Mouse (Mus musculus) intestine, embryonic 14.5 days (tissue): Measurements from ENCODE around the gene Snip1. TPM values are rescaled to one million over a fixed set of nuclear protein-coding genes. Genes with fewer than 3 reads are reported as not detected.

Source experiments
- ATAC-seq: fragments of 200-750 bp; cut with Nextera tagmentation; replicated peaks from 2 replicates; pipeline ENCODE4 v1.8.0; 2017; ENCODE audit warnings: low read depth, moderate number of reproducible peaks, moderate TSS enrichment, moderate library complexity; ENCODE audit not compliant: low FRiP score, low TSS enrichment
- DNase-seq: peaks from one replicate; pipeline ENCODE4 v3.0.0-alpha.2; 2018; ENCODE audit warnings: low spot score
- H3K27ac ChIP-seq: fragments of 300-500 bp; sonication (generic); 2 replicates; pipeline ENCODE4 v1.5.1; 2014; ENCODE audit warnings: low read depth, mild to moderate bottlenecking, control low read depth
- H3K27me3 ChIP-seq: fragments of 300-500 bp; sonication (generic); replicated peaks from 2 replicates; pipeline ENCODE4 v1.6.1; 2014; ENCODE audit warnings: low read length, control low read depth; ENCODE audit not compliant: control insufficient read depth, insufficient read depth
- H3K36me3 ChIP-seq: fragments of 300-500 bp; sonication (generic); 2 replicates; pipeline ENCODE4 v1.6.1; 2014; ENCODE audit warnings: low read length, control low read depth; ENCODE audit not compliant: control insufficient read depth, insufficient read depth
- H3K4me1 ChIP-seq: fragments of 300-500 bp; sonication (generic); replicated peaks from 2 replicates; pipeline ENCODE4 v1.6.1; 2014; ENCODE audit warnings: low read length, control low read depth, mixed read lengths; ENCODE audit not compliant: control insufficient read depth, insufficient read depth
- H3K4me2 ChIP-seq: fragments of 300-500 bp; sonication (generic); 2 replicates; pipeline ENCODE4 v1.6.1; 2014; ENCODE audit warnings: low read length
- H3K4me3 ChIP-seq: fragments of 300-500 bp; sonication (generic); 2 replicates; pipeline ENCODE4 v1.5.1; 2014; ENCODE audit warnings: low read depth, low read length, control low read depth, mixed read lengths
- H3K9ac ChIP-seq: fragments of 300-500 bp; sonication (generic); 2 replicates; pipeline ENCODE4 v1.6.1; 2014; ENCODE audit warnings: mild to moderate bottlenecking, low read length
- H3K9me3 ChIP-seq: fragments of 300-500 bp; sonication (generic); 2 replicates; pipeline ENCODE4 v1.6.1; 2016; ENCODE audit warnings: low read length, control low read depth; ENCODE audit not compliant: control insufficient read depth
- WGBS: fragments of 180-500 bp; shearing (Covaris S2); extraction: QIAGEN DNeasy Blood & Tissue Kit; methylation state at CpG from one replicate; pipeline ENCODE4 v1.1.7; 2014; 5-methylcytosine and 5-hydroxymethylcytosine counted together
- polyA plus RNA-seq: library from polyadenylated mRNA; unstranded; fragments of >200 nt; fragmentation: Nextera tagmentation; extraction: Ambion mirVana; gene quantifications from 2 replicates; pipeline ENCODE4 v1.2.1, GENCODE M21; 2014

The Snip1 gene
- polyA plus RNA-seq, 1 experiment from 2014 or later = 28.8 TPM

DNA sequence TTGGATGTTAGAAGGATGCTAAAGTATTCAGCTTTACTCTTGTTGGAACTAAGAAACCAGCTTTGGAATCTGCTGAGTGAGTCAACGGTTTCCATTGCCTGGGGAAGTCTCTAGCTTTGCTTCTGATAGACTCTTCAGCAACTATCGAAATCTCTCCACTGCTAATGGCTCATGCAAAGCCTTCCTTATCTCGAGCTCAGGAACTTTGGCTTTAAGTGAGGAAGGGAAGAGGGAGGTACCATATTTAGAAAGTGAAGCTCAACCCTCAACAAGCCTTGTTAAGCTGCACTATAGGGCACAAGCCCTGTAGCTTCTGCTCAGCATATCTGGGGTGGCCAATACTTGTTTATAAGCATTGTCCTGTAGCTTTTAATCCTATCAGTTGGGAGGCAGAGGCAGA is 9.2 kb upstream of the Snip1 start:
- H3K4me3 ChIP-seq = no peak overlapping the region
- no peak overlapping the region for H3K27ac ChIP-seq
- 58% methylated on average over 3 of the region's 3 CpGs for WGBS
- ATAC-seq (no peak), DNase-seq (no peak)
- H3K9ac ChIP-seq = no peak overlapping the region
- H3K4me2 ChIP-seq = no peak overlapping the region
- peaks cover 44% of the 10 kb centered on the region for H3K36me3 ChIP-seq
- H3K9me3 ChIP-seq = no peaks in the 10 kb centered on the region
- H3K4me1 ChIP-seq = no peaks in the 10 kb centered on the region
- H3K27me3 ChIP-seq = no peaks in the 10 kb centered on the region

GRCm38 (mm10) chr4:125058033-125058432 is 8.4 kb upstream of the Snip1 start:
- H3K4me2 ChIP-seq = no peak overlapping the region
- H3K9ac ChIP-seq = no peak overlapping the region
- DNase-seq (no peak), ATAC-seq (no peak)
- H3K27ac ChIP-seq = no peak overlapping the region
- no peaks in the 10 kb centered on the region for H3K9me3 ChIP-seq
- H3K36me3 ChIP-seq = peaks cover 37% of the 10 kb centered on the region
- no peaks in the 10 kb centered on the region for H3K27me3 ChIP-seq
- no peaks in the 10 kb centered on the region for H3K4me1 ChIP-seq
- WGBS = 57% methylated on average over 5 of the region's 5 CpGs
- no peak overlapping the region for H3K4me3 ChIP-seq

GRCm38 (mm10) chr4:125059025-125059424 is 7.4 kb upstream of the Snip1 start:
- DNase-seq = peak; percentile 78
- no peaks in the 10 kb centered on the region for H3K27me3 ChIP-seq
- no peak overlapping the region for H3K27ac ChIP-seq
- H3K4me3 ChIP-seq = peak overlapping the region; percentile 10; the same call in 1 of the 2 replicates
- peak; percentile 87 for ATAC-seq
- no peak overlapping the region for H3K9ac ChIP-seq
- H3K4me2 ChIP-seq = peak overlapping the region; percentile 46
- H3K4me1 ChIP-seq = no peaks in the 10 kb centered on the region
- peaks cover 27% of the 10 kb centered on the region for H3K36me3 ChIP-seq
- WGBS = 4% methylated on average over 8 of the region's 8 CpGs
- no peaks in the 10 kb centered on the region for H3K9me3 ChIP-seq

- Histone ChIP-seq H3K27ac (no peak overlapping the region), H3K4me1 (peaks cover 12% of the 10 kb centered on the region), H3K9me3 (no peaks in the 10 kb centered on the region), H3K4me3 (no peak overlapping the region), H3K4me2 (no peak overlapping the region), H3K27me3 (no peaks in the 10 kb centered on the region), H3K36me3 (peaks cover 3% of the 10 kb centered on the region), H3K9ac (no peak overlapping the region)
- WGBS = 64% methylated on average over 8 of the region's 8 CpGs
- DNase-seq (no peak), ATAC-seq (no peak)
These were observed 2.6 kb upstream of the Snip1 start for GRCm38 (mm10) chr4:125063829-125064228.

DNA sequence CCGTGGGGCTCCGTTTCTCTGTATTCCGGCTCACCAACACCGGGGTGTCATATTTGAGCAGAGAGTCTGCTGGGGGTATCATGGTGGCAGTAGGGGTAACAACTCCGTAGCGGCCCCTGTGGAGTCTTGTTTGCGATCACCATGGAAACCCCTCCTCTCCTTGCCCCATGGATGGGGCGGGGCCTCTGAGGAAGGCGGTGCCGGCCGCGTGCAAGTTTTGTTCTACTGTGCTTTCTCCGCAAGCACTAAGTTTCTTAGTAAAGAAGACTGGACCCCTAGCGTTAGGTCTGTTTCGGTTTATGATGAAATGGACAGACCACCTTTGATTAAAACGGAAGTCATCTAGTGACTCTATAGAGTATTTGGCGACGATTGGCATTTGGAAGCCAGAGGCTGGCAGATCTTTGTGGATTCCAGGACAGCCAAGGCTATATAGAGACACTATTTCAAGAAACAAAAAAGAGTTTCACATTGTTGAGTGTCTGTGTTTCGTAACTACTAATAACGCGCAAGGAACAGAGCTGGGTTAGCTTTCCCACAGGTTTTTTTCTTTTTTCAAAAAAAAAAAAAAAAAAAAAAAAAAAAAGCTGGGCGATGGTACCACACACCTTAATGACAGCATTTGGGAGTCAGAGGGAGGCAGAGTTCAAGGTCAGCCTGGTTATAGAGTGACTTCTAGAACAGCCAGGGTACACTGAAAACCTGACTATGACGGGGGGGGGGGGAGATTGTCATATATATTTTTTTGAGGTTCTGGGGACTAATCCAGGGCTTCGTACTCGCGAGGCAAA is 760 bp upstream of the Snip1 start, which contains the start of gene Dnali1:
Dnali1 (minus strand) TSS at position 187 of the 791 bp plus-strand sequence.
- WGBS = 2% methylated on average over 26 of the region's 26 CpGs
- Histone ChIP-seq H3K27me3 (no peaks in the 10 kb centered on the region), H3K4me1 (peaks cover 12% of the 10 kb centered on the region), H3K27ac (peak within 1 kb of the TSS; percentile 54; the same call in 1 of the 2 replicates), H3K4me2 (peak within 1 kb of the TSS; percentile 69), H3K36me3 (peaks cover 21% of the 10 kb centered on the region), H3K4me3 (peak within 1 kb of the TSS; percentile 92), H3K9me3 (no peaks in the 10 kb centered on the region), H3K9ac (peak within 1 kb of the TSS; percentile 86)
- peak; percentile 12; the same call in 1 of the 2 replicates for ATAC-seq
- peak; percentile 70 for DNase-seq

DNA sequence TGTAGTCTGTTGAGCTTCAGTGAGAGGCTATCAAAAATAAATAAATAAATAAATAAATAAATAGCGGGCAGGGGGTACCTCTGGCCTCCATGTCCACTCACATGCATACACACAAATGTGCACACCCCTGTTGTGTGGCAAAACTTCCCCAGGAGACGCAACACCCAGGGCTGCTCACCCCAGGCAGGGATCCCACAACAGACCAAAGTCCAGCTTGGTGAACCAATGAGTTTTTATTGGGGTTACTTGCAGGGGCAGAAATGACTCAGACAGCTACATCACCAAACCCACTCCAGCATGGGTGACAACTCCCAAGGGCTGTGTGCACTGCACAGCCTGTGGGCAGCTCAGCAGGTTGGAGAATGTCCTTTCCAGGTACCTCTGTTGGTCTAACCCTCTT is 11.2 kb downstream of the Snip1 start:
- no peak overlapping the region for H3K27ac ChIP-seq

GRCm38 (mm10) chr4:125078698-125079097 is 12.2 kb downstream of the Snip1 start:
- H3K27ac ChIP-seq = no peak overlapping the region
- 87% methylated on average over 2 of the region's 2 CpGs for WGBS
- H3K4me1 ChIP-seq = no peaks in the 10 kb centered on the region
- no peak overlapping the region for H3K9ac ChIP-seq
- no peaks in the 10 kb centered on the region for H3K27me3 ChIP-seq
- DNase-seq (no peak), ATAC-seq (no peak)
- H3K4me2 ChIP-seq = no peak overlapping the region
- no peaks in the 10 kb centered on the region for H3K9me3 ChIP-seq
- no peak overlapping the region for H3K4me3 ChIP-seq
- peaks cover 29% of the 10 kb centered on the region for H3K36me3 ChIP-seq

More for the DNA sequence above, 11.2 kb downstream of the Snip1 start:
- H3K4me3 ChIP-seq = no peak overlapping the region
- peak; percentile 60 for ATAC-seq
- H3K9me3 ChIP-seq = no peaks in the 10 kb centered on the region
- H3K4me1 ChIP-seq = no peaks in the 10 kb centered on the region
- DNase-seq = no peak
- H3K27me3 ChIP-seq = no peaks in the 10 kb centered on the region
- H3K9ac ChIP-seq = no peak overlapping the region
- H3K4me2 ChIP-seq = no peak overlapping the region
- peaks cover 39% of the 10 kb centered on the region for H3K36me3 ChIP-seq
- WGBS = 81% methylated on average over 2 of the region's 2 CpGs

DNA sequence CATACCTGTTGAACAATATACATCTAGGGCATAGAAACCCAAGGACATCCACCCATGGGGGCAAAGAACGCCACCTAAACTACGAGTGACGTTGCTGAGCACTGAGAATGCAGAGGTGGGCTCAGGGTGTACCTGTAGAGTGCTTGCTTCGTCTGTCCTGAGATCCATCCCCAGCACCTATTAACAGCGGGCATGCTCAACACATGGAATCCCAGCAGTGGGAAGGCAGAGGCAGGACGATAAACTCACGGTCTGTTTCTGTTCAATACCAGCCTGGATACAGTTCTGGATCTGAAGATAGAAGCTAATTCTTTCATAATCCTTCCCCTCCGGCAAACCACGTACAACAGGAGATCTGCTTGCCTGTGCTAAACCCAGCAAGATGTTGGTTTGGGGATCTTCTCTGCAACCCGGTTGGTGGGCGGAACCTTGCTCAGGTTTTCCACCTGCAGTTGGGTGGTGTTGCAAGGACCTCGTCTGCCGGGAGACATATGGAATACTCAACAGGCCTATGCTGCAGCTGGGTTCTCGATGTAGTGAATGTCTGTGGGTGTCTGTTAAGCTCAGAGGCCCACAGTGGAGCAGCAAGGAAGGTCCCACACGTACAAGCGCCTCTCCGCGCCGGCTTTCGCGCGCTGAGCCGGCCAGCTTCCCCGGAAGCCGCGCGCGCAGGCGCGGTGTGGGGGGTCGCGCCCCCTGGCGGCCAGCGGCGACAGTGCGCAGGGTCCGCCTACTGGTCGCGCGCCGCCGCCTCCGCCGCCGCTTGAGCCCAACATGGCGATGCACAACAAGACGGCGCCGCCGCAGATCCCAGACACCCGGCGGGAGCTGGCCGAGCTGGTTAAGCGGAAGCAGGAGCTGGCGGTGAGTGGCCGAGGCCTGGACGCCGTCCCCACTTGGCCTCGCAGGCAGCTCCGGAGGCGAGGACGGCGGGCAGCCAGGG is 18.2 kb downstream of the Snip1 start, which contains the start of gene Meaf6:
Meaf6 (plus strand) TSS at position 732 of the 943 bp plus-strand sequence.
- peaks cover 32% of the 10 kb centered on the region for H3K36me3 ChIP-seq
- peak within 1 kb of the TSS; percentile 84 for H3K4me2 ChIP-seq
- H3K9me3 ChIP-seq = no peaks in the 10 kb centered on the region
- peak within 1 kb of the TSS; percentile 93 for H3K27ac ChIP-seq
- peak within 1 kb of the TSS; percentile 68 for H3K4me3 ChIP-seq
- H3K27me3 ChIP-seq = no peaks in the 10 kb centered on the region
- WGBS = 2% methylated on average over 50 of the region's 63 CpGs
- peak; percentile 97 for DNase-seq
- H3K9ac ChIP-seq = peak within 1 kb of the TSS; percentile 74
- H3K4me1 ChIP-seq = peaks cover 11% of the 10 kb centered on the region
- peak; percentile 92 for ATAC-seq
